Mouse (Mus musculus) kidney, embryonic 16.5 days (tissue): ENCODE data around the gene Gfi1. TPM values are rescaled to one million over a fixed set of nuclear protein-coding genes. Genes with fewer than 3 reads are reported as not detected.

Source experiments
- ATAC-seq: fragments of 200-750 bp; cut with Nextera tagmentation; 2 replicates; pipeline ENCODE4 v1.8.0; 2017; ENCODE audit warnings: moderate TSS enrichment; ENCODE audit not compliant: low FRiP score, low TSS enrichment
- H3K27ac ChIP-seq: fragments of 300-500 bp; sonication (generic); 2 replicates; pipeline ENCODE4 v1.5.1; 2014; ENCODE audit warnings: low read length
- H3K27me3 ChIP-seq: fragments of 300-500 bp; sonication (generic); 2 replicates; pipeline ENCODE4 v1.6.1; 2014; ENCODE audit warnings: low read length, control low read depth, mixed read lengths; ENCODE audit not compliant: insufficient read depth
- H3K36me3 ChIP-seq: fragments of 300-500 bp; sonication (generic); 2 replicates; pipeline ENCODE4 v1.6.1; 2014; ENCODE audit warnings: low read length, control low read depth, mixed read lengths; ENCODE audit not compliant: insufficient read depth
- H3K4me1 ChIP-seq: fragments of 300-500 bp; sonication (generic); 2 replicates; pipeline ENCODE4 v1.6.1; 2014; ENCODE audit warnings: low read length, control low read depth, mixed read lengths; ENCODE audit not compliant: insufficient read depth
- H3K4me2 ChIP-seq: fragments of 300-500 bp; sonication (generic); replicated peaks from 2 replicates; pipeline ENCODE4 v1.6.1; 2014; ENCODE audit warnings: low read depth, low read length
- H3K4me3 ChIP-seq: fragments of 300-500 bp; sonication (generic); 2 replicates; pipeline ENCODE4 v1.5.1; 2014; ENCODE audit warnings: mild to moderate bottlenecking, low read length
- H3K9ac ChIP-seq: fragments of 300-500 bp; sonication (generic); replicated peaks from 2 replicates; pipeline ENCODE4 v1.6.1; 2014; ENCODE audit warnings: low read length
- H3K9me3 ChIP-seq: fragments of 300-500 bp; sonication (generic); 2 replicates; pipeline ENCODE4 v1.6.1; 2016; ENCODE audit warnings: low read length, control low read depth
- whole genome bisulfite sequencing: fragments of 180-500 bp; shearing (Covaris S2); extraction: QIAGEN DNeasy Blood & Tissue Kit; methylation state at CpG from one replicate; pipeline ENCODE4 v1.1.7; 2014; 5-methylcytosine and 5-hydroxymethylcytosine counted together
- polyA plus RNA-seq: library from polyadenylated mRNA; unstranded; fragments of >200 nt; fragmentation: Nextera tagmentation; extraction: Ambion mirVana; gene quantifications from 2 replicates; pipeline ENCODE4 v1.2.1, GENCODE M21; 2015

Gfi1 gene
- polyA plus RNA-seq, 1 experiment from 2014 or later: not detected

DNA sequence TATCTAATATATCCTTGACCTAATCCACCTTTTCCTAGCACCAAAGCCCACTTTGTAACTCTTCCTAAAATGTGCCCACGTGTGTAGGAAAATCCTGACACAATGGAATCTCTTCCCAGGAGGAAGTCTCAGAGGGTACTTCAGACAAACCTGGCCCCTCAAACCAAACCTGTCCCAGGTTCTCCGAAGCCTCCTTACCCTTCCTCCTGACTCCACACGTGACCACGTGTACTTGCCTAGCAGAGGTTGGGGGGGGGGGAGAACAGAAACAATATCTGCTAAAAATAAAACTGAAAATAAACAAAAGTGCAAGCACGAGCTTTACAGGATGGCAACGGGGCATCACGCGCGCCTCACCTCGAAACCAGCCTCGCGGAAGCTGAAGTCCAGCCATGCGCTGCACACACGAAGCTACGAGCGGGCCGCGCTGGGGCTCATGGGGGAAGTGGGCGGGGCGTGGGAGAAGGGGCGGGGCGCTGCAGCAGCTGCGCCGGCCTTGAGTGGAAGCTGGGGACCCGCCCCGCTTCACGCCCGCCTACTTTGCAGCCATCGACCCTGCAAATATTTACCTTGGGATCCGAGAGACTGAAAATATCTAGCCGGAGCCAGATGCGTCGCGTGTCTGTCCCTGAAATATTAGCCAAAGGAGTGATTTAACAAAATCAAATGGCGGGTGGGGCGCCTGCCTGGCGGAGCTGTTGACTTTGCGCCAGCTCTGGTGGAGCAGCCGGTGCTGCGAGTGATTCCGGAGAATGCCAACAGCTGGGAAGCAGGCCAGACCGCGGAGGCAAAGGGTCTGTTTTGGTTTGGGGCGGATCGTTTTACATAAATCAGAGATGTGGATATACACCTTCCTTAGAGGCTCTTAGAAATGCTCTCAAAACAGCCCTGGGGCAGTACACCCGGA, 38.0 kb downstream of the Gfi1 start:
- peak; percentile 94 for ATAC-seq
- H3K4me1 ChIP-seq: peaks cover 5% of the 10 kb centered on the region; the same call in 1 of the 2 replicates
- H3K9ac ChIP-seq: peak overlapping the region; percentile 43
- H3K27ac ChIP-seq: no peak overlapping the region
- 14% methylated on average over 46 of the region's 46 CpGs for WGBS
- peak overlapping the region; percentile 70 for H3K4me2 ChIP-seq
- no peaks in the 10 kb centered on the region for H3K9me3 ChIP-seq
- peak overlapping the region; percentile 51 for H3K4me3 ChIP-seq
- no peaks in the 10 kb centered on the region for H3K36me3 ChIP-seq
- peaks cover 17% of the 10 kb centered on the region for H3K27me3 ChIP-seq

DNA sequence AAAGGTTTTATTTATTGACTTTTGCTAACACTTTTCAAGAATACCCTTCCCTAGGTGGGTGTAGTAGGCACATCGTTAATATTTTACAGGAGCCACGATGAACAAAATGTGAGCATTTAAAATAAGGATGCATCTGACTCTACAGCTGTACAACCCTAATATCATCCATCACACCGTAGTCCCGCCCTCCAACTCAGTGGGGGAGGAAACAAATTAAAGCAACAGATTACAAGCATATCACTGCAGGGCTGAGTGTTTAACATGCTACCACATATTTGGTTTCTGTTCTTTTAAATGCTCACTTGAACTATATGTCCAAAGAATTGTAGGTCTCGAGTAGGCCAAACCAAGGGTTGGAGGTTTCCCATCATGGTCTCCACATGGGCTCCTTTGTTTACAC, 38.7 kb downstream of the Gfi1 start:
- H3K9me3 ChIP-seq: no peaks in the 10 kb centered on the region
- 93% methylated on average over 5 of the region's 5 CpGs for WGBS
- no peaks in the 10 kb centered on the region for H3K36me3 ChIP-seq
- H3K27me3 ChIP-seq: peaks cover 17% of the 10 kb centered on the region
- ATAC-seq: no peak
- no peak overlapping the region for H3K27ac ChIP-seq
- no peak overlapping the region for H3K4me2 ChIP-seq
- peaks cover 5% of the 10 kb centered on the region; the same call in 1 of the 2 replicates for H3K4me1 ChIP-seq
- H3K4me3 ChIP-seq: no peak overlapping the region
- no peak overlapping the region for H3K9ac ChIP-seq

DNA sequence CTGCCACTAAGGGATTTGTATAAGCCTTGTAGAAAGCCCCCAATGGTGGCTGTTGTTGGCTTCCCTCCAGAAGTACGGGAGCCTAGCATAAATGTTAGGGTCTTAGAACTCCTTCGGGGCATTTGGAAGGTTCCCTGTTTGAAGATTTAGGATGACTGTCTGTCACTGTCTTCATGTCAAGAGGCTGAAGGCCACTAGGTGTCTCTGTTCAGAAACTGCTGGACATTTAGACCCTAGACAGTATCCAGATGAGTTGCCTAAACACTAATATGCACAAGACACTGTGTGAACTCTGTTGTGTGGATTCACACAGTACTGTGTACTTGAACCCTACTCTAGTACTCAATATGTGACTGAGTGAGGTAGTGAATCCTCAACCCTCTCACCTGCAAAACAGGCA, 41.5 kb downstream of the Gfi1 start:
- H3K4me2 ChIP-seq: no peak overlapping the region
- no peak overlapping the region for H3K9ac ChIP-seq
- ATAC-seq: no peak
- H3K27ac ChIP-seq: no peak overlapping the region
- WGBS: 79% methylated on average over 2 of the region's 2 CpGs
- H3K4me1 ChIP-seq: peaks cover 5% of the 10 kb centered on the region; the same call in 1 of the 2 replicates
- no peak overlapping the region for H3K4me3 ChIP-seq
- peaks cover 12% of the 10 kb centered on the region for H3K27me3 ChIP-seq
- no peaks in the 10 kb centered on the region for H3K9me3 ChIP-seq
- H3K36me3 ChIP-seq: no peaks in the 10 kb centered on the region

DNA sequence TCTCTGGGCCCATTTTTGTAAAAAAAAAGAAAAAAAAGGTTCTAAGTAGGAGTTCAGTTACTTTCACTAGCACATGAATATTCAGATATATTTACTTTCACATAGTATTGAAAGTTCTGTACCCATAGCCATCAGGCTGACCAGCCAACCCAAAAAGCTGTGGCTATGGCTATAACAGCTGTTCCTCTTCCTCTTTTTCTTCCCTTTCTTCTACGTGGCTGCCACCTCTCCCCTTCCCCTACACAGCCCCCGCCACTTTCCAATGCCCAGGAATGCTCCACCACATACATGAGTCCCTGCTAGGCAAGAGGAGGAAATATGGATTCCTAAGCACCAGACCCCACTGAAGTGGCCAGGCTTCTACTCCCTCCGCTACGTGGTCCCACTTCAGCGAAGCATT, 44.5 kb downstream of the Gfi1 start:
- no peak overlapping the region for H3K4me2 ChIP-seq
- H3K27me3 ChIP-seq: peaks cover 3% of the 10 kb centered on the region; the same call in 1 of the 2 replicates
- no peak overlapping the region for H3K4me3 ChIP-seq
- ATAC-seq: no peak
- H3K36me3 ChIP-seq: no peaks in the 10 kb centered on the region
- H3K9ac ChIP-seq: no peak overlapping the region
- H3K9me3 ChIP-seq: no peaks in the 10 kb centered on the region
- no peak overlapping the region for H3K27ac ChIP-seq
- H3K4me1 ChIP-seq: no peaks in the 10 kb centered on the region
- 78% methylated on average over 5 of the region's 5 CpGs for WGBS

DNA sequence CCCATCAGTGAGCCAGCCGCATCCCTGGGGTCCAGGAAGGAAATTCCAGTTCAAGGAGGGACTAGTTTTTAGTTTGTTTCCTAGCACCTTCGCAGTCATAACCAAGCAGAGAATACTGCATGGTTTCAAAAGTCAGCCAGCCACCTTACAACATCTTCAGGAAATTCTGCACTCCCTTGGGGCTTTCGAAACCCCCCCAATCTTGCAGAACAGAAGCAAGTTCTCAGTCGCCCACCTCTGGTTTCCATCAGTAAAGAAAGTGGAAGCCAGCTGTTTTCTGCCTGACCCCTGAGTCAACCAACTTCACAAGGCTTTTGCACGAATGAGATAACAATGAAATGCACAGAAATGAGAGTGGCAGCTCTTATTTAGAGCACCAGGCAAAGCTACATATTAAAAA, 47.4 kb downstream of the Gfi1 start:
- Histone ChIP-seq H3K9me3 (no peaks in the 10 kb centered on the region), H3K4me2 (no peak overlapping the region), H3K4me3 (no peak overlapping the region), H3K9ac (no peak overlapping the region), H3K36me3 (no peaks in the 10 kb centered on the region), H3K27ac (no peak overlapping the region), H3K4me1 (no peaks in the 10 kb centered on the region), H3K27me3 (no peaks in the 10 kb centered on the region)
- WGBS: 65% methylated on average over 5 of the region's 5 CpGs
- ATAC-seq: no peak

Other genes with a start within 250 kb of the Gfi1 start
- 0.41 and 0.62 TPM in 2 replicates for gene Gm42669, start 218.4 kb downstream of the Gfi1 start, polyA plus RNA-seq
- 0.09 and 0.12 TPM in 2 replicates for gene 1700028K03Rik, start 191.3 kb downstream of the Gfi1 start, polyA plus RNA-seq
- gene Rpap2, start 128.7 kb downstream of the Gfi1 start, polyA plus RNA-seq: 17.2 and 18.6 TPM in 2 replicates
- gene Glmn, start 128.1 kb downstream of the Gfi1 start, polyA plus RNA-seq: 25.7 and 25.8 TPM in 2 replicates
- gene Ube2d2b, start 104.1 kb upstream of the Gfi1 start, polyA plus RNA-seq: 0.15 and 0.33 TPM in 2 replicates
- 76.5 and 79.9 TPM in 2 replicates for gene Evi5, start 149.1 kb upstream of the Gfi1 start, polyA plus RNA-seq
- 81.1 and 82.6 TPM in 2 replicates for gene Rpl5, start 174.5 kb upstream of the Gfi1 start, polyA plus RNA-seq